ENCODE assay signal across 8 mouse cellular contexts in genomic region chrX:167205813-167206520, GRCm38 (mm10). TPM values are rescaled to one million over a fixed set of nuclear protein-coding genes. Genes with fewer than 3 reads are reported as not detected.
DNase-seq lines count a peak whose midpoint lies in the region; ATAC-seq and TF ChIP-seq lines count a peak whose summit lies in the region.

No protein-coding gene starts in this region.

- H3K4me3 ChIP-seq in hindbrain, embryonic 10.5 days, result peak overlapping the region; percentile 64
- H3K4me3 ChIP-seq in midbrain, postnatal 0 days (ENCODE audit: low read depth, low read length), result peak overlapping the region; percentile 56; the same call in 1 of the 2 replicates

- no peak overlapping the region for H3K9ac ChIP-seq in midbrain, postnatal 0 days (replicated peaks; ENCODE audit: low read length, poor library complexity, severe bottlenecking)

- H3K27ac ChIP-seq in hindbrain, embryonic 10.5 days, result 0 out of 2 replicates have a peak overlapping the region, but pooled peaks have one; percentile 16
- no peak overlapping the region for H3K27ac ChIP-seq in midbrain, postnatal 0 days (ENCODE audit: low read depth, low read length)

- TF ChIP-seq CTCF in brain, embryonic 14.5 days (IDR thresholded peaks at IDR 0.05; ENCODE audit: borderline replicate concordance, extremely low read depth, insufficient read depth, insufficient read length), result no peak
- no peak for TF ChIP-seq CTCF in midbrain, postnatal 0 days (IDR thresholded peaks at IDR 0.05)

- no peaks in the 10 kb centered on the region for H3K9me3 ChIP-seq in hindbrain, embryonic 10.5 days
- H3K9me3 ChIP-seq in midbrain, postnatal 0 days (ENCODE audit: low read length), result no peaks in the 10 kb centered on the region

- peaks cover 8% of the 10 kb centered on the region for H3K36me3 ChIP-seq in hindbrain, embryonic 10.5 days
- no peaks in the 10 kb centered on the region for H3K36me3 ChIP-seq in midbrain, postnatal 0 days (ENCODE audit: insufficient read depth, low read length)

- WGBS in hindbrain, embryonic 10.5 days, result 61% methylated on average over 8 of the region's 8 CpGs
- 44% methylated on average over 8 of the region's 8 CpGs for WGBS in midbrain, postnatal 0 days

- no peak for TF ChIP-seq POLR2A in brain, embryonic 14.5 days (IDR thresholded peaks at IDR 0.05; ENCODE audit: borderline replicate concordance, extremely low read depth, insufficient read depth, insufficient read length, poor library complexity, severe bottlenecking)

- ATAC-seq in midbrain, postnatal 0 days (ENCODE audit: low FRiP score), result no peak

- peaks cover 87% of the 10 kb centered on the region for H3K27me3 ChIP-seq in hindbrain, embryonic 10.5 days (ENCODE audit: insufficient read depth, poor library complexity, severe bottlenecking)
- no peaks in the 10 kb centered on the region for H3K27me3 ChIP-seq in midbrain, postnatal 0 days (ENCODE audit: insufficient read depth, low read length)

- peaks cover 10% of the 10 kb centered on the region for H3K4me1 ChIP-seq in hindbrain, embryonic 10.5 days (replicated peaks)
- no peaks in the 10 kb centered on the region for H3K4me1 ChIP-seq in midbrain, postnatal 0 days (ENCODE audit: insufficient read depth, low read length)

- intact Hi-C loops in left cerebral cortex, postnatal 4 days (cut with DNase I), result loop anchor here (10.0 kb wide), 2 partner anchors 401 to 541 kb away; no protein-coding TSS in a partner anchor
- intact Hi-C loops in left cerebral cortex, postnatal 36 days (cut with DNase I), result loop anchor here (5.0 to 10.0 kb wide), 4 partner anchors 99 to 544 kb away; no protein-coding TSS in a partner anchor

- H3K4me2 ChIP-seq in midbrain, postnatal 0 days (ENCODE audit: low read depth, low read length, poor library complexity, severe bottlenecking), result peak overlapping the region; percentile 58

- DNase-seq in left cerebral cortex, postnatal 4 days, result peak; percentile 3
- no peak for DNase-seq in left cerebral cortex, postnatal 36 days (ENCODE audit: low spot score in 2 of 2)
- peak; percentile 36 for DNase-seq in brain, embryonic 14.5 days (ENCODE audit: low read depth)
- peak; percentile 36 for DNase-seq in hindbrain, embryonic 10.5 days (ENCODE audit: low spot score)
- peak; percentile 22 for DNase-seq in midbrain, postnatal 0 days (ENCODE audit: low spot score)
- DNase-seq in adrenal gland, adult 2 months, result no peak
- DNase-seq in kidney, adult 8-10 months, result no peak
- DNase-seq in adrenal gland, adult 8-10 months, result no peak

RNA-seq across cellular contexts. Expression of gene Tmsb4x, which starts 3.1 kb away (rescaled TPM):
- 1,000 to 10,000 TPM; 1,755 to 1,817 TPM for total RNA-seq in left cerebral cortex, postnatal 4 days (2021)
- total RNA-seq in left cerebral cortex, postnatal 36 days (2021), result 100 to 1,000 TPM; 896 to 982 TPM
- 2,684 and 2,801 TPM in 2 replicates for polyA plus RNA-seq in brain, embryonic 14.5 days (2012; rRNA removed)
- 4,143 and 5,498 TPM in 2 replicates for polyA plus RNA-seq in hindbrain, embryonic 10.5 days (2016; fragmentation: Nextera tagmentation; extraction: Ambion mirVana)
- 1,032 and 1,416 TPM in 2 replicates for total RNA-seq in midbrain, postnatal 0 days (2014; rRNA removed)
- 4,228 and 4,382 TPM in 2 replicates for polyA plus RNA-seq in midbrain, postnatal 0 days (2015; fragmentation: Nextera tagmentation; extraction: Ambion mirVana)
- 100 to 1,000 TPM; 255 to 487 TPM for total RNA-seq in adrenal gland, adult 2 months (2021)
- 6.5 and 6.8 TPM in 2 replicates for polyA plus RNA-seq in adrenal gland, adult 2 months (2012; rRNA removed)
- 100 to 1,000 TPM; 368 to 589 (median 495) TPM for total RNA-seq in adrenal gland, adult 8-10 months (2022)

RNA-seq across cellular contexts. Expression of gene Tlr8, which starts 58.2 kb away (rescaled TPM):
- under 1 TPM; 0.20 to 0.38 TPM for total RNA-seq in left cerebral cortex, postnatal 4 days (2021)
- total RNA-seq in left cerebral cortex, postnatal 36 days (2021), result under 1 TPM; 0.12 to 0.16 TPM
- polyA plus RNA-seq in brain, embryonic 14.5 days (2012; rRNA removed), result 0.06 and 0.14 TPM in 2 replicates
- polyA plus RNA-seq in hindbrain, embryonic 10.5 days (2016; fragmentation: Nextera tagmentation; extraction: Ambion mirVana), result 0.17 TPM in 1 of 2 replicates, not detected in the other
- 0.11 TPM in 1 of 2 replicates, not detected in the other for total RNA-seq in midbrain, postnatal 0 days (2014; rRNA removed)
- polyA plus RNA-seq in midbrain, postnatal 0 days (2015; fragmentation: Nextera tagmentation; extraction: Ambion mirVana), result 0.05 TPM in 1 of 2 replicates, not detected in the other
- 1 to 10 TPM; 1.2 to 3.3 TPM for total RNA-seq in adrenal gland, adult 2 months (2021)
- polyA plus RNA-seq in adrenal gland, adult 2 months (2012; rRNA removed), result 0.18 and 0.20 TPM in 2 replicates
- total RNA-seq in adrenal gland, adult 8-10 months (2022), result 1 to 10 TPM in 3 of 4 experiments, under 1 TPM in 1; 0.91 to 5.1 (median 3.6) TPM

Comparison
In these comparisons a context has a peak if more than half of its experiments do, and no peak if none do; other contexts are left out.
1. DNase-seq: peak in left cerebral cortex, postnatal 4 days (single experiment), brain, embryonic 14.5 days (single experiment), hindbrain, embryonic 10.5 days (single experiment) and midbrain, postnatal 0 days (single experiment); none in left cerebral cortex, postnatal 36 days (0 of 2), adrenal gland, adult 2 months (single experiment), kidney, adult 8-10 months (0 of 2) and adrenal gland, adult 8-10 months (single experiment).